Mouse (Mus musculus) lung, postnatal 4 days (tissue): ENCODE data around the gene Ece1.
"Not testable (repeated sequence)": the region's sequence is repeated elsewhere in the genome, so short reads cannot be mapped to it uniquely, and the experiment has no call there.

ENCODE experiments used
- DNase-seq, 2 experiments: peaks; one replicate each; pipeline ENCODE4 v3.0.0; 2021

Ece1 gene

DNA sequence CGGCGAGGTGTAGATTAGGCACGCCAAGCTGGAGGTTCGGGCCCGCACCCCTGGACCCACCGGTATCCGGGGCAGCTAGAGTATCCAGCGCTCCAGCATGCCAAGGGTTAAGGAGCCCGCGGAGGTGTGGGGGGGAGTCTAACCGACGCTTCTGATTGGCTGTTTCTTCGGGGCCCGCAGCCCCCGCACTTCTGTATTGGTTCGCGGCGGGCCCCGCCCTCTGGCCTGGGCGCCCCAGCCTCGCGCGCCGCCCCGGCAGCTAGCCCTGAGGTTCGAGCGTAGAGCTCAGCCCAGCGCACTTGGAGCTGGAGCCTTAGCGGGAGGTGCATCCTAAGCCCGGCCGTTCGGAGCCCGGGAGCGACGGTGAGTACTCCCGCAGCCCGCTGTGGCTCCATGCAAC, at the start of gene Ece1:
Ece1 (plus strand) TSS at position 219 of the 400 bp plus-strand sequence.
- peak; percentile 94 to 95 for DNase-seq

DNA sequence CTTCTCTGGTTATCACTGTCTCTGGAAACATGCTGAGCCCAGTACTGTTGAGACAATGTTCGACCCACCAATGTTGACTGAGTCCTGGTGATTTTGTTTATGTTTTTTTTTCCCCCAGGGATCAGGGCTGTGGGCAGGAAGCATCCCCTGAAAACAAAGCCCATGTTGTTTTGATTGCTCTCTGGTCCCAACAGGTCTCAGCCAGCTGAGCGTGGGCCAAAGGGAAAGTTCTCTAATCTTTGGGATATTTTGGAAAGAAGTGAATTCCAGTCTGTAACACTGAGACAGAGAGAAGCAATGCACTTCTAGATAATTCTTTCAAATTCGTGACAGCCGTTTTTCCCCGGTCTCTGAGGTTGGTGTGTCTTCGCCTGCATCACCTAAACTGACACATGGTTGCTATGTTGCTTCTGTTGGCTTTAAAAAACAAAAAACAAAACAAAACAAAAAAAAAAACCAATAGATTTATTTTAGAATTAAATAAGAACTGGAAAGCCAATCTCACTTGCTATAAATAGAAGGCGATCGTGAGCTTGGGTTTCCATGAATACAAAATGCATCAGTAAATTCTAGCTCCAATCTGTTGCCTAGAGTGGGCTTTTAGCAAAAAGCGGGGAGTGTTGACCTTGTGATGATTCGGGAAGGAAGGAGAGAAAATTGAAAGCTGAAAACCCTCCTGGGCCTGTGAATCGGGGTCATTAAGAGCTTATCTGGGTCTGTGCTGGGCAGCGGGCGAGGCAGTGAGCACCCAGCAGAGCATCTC, 48.9 kb upstream of the Ece1 start:
- no peak for DNase-seq

DNA sequence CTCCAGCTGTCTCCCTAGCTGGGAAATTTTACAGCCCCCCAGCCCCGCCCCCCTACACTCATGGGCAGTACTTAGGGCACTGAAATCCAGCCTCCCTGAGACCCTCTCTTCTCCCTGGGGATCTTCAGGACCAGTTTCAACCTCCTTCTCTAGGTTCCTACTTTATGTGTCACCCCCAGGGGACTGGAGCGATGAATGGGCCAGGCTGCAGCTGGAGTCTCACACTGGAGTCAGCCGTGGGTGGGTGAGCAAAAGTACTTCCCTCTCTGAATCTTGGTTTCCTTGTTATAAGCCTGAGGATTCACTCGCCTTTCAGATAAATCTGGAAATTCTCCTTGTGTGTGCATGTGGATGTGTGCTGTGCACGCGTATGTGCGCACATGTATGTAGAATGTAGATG, 47.9 kb upstream of the Ece1 start:
- DNase-seq: no peak

DNA sequence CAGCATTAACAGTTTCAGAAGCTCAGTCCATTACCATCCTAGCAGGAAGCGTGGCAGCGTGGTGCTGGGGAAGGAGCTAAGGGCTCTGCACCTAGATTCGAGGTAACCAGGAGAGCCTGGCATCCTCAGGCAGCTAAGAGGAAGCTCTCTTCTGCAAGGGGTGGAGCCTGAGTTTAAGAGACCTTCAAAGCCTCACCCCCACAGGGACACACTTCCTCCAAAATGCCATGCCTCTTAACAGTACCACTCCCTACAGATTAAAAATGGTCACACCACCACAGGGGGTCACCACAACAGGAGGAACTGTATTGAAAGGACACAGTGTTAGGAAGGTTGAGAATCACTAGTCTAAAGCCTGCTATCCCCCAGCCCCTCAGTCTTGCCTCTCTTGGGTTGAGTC, 46.6 kb upstream of the Ece1 start:
- DNase-seq: no peak

DNA sequence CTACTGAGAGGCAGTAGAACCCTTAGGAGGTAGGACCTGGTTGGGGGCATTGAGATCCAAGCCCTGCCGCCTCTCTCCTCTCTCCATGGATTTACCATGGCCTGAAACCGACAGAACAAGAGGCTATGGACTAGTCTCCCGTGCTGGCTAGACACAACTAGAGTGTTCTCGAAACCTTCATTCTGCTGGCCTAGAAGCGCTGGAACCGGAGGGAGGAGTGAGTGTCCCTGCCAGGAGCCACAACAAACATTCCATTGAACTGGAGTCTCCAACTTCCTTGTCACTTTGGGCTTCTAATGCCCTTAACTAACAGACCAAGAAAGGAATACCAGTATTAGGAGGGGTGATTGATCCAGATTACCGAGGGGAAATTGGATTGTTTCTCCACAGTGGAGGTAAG, 45.8 kb upstream of the Ece1 start:
- DNase-seq: no peak

DNA sequence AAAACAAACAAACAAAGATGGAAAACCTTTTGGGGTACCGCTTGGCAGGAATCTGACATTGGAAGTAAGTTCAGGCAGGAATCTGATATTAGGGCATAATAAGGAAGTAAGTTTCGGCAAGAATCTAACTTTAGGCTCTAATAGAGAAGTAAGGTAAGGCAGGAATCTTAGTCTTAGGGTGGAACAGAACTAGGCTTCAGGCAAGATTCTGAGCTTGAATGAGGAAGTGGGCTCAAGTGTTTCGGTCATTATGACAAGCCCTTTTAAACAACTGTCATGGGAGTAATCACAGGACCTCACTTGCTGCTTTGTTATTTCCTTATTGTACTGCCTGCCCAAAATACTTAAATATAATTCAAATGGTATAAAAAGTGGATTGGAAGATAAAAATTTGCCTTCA, 43.7 kb upstream of the Ece1 start:
- no peak for DNase-seq

DNA sequence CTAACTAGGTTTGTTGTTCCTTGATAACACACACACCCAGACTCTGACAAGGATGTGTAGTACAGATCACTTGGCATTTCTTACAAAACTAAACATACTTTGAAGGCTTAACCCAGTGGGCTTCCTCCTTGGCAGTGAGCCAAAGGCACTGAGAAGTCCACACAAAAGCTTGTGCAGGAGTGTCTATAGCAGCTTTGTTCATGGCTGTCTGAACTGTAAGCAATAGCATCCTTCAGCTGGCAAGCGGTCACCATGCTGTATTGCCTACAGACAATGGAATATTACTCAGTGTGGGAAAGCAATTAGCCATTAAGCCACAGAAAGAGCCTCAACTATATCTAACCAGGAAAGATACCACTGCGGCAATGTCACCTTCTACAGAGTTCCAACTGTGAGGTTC, 42.5 kb upstream of the Ece1 start:
- DNase-seq: peak; percentile 54 to 68

DNA sequence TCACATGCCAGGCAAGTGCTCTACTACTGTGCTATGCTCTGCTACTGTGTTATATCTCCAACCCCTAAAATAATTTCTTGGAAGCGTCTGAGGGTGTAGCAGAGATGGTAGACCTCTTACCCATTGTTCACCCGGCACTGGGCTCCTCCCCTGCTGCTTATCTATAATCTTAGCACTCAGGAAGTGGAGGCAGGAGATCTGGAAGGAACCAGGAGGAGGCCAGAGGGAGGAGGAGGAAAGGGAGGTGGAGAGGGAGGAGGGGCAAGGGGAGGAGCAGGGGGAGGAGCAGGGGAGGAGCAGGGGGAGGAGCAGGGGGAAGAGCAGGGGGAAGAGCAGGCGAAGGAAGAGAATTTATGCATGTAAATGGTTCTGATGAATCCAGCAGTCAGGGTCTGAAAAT, 41.3 kb upstream of the Ece1 start:
- DNase-seq: peak; percentile 20 to 37

DNA sequence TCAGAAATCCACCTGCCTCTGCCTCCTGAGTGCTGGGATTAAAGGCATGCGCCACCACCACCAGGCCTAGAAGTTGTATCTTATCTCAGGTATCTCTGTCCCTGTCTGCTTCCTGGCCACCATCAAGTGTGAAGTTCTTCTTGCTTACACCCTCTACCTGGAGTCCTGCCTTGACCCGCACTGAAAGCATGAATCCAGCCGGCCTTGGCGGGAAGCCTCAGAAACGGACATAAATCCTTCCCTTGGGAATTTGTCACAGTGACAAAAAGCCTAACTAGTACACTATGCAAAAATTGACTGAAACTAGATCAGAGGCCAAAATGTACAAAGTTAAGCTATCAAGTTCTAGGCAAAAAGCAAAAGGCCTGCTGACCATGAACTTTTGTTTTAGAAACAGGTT, 39.5 kb upstream of the Ece1 start:
- DNase-seq: no peak

DNA sequence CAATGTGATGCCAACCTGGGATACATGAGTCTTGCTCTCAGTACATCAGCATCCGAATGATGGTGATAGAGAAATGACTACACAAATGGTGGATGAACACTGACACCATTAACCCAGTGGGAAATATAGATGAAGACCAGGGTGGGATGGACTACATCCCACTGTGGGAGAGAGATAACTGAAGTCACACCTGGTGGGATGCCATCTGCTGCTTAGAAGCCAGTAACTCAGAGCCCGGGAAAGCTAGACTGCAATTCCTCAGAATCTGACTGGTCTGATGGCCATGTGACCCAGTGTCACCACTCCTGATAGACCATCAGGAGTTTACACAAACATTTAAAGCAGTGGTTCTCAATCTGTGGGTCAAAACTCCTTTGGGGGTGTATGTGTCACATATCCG, 38.5 kb upstream of the Ece1 start:
- no peak for DNase-seq

DNA sequence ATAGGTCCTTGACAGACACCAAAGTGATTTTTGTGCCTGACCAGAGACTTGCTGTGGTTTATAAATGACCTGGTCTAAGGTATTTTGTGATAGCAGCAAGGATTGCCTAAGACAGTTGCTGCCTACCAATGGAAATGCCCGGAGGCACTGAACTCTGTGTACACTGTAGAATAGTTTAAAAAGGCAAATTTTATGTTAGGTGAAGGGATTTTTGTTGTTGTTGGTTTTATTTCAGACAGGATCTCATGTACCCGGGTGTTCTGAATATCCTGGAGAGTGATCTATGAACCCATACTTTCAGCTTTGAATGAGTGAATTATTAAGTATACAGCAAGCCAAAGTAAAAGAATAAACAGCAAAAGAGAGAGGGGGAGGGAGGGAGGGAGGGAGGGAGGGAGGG, 37.2 kb upstream of the Ece1 start:
- DNase-seq: no peak

DNA sequence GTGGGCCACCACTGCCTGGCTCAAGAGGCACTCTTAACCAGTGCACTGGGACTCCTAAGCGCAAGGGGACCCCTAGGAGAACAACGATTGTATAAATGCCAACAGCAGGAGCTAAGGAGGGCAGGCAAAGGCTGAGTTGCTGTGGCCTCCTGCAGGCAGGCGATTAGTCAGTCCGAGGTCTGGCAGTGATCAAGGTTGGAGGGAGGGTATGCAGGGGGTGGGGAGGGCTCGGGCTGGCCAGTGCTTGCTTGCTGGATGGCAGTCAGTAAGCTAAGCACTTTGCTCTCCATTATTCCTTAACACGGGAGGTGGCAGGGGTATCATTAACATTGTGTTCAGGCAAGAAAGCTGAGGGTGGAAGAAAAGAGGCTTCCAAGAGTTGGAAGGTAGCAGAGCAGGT, 31.7 kb upstream of the Ece1 start:
- no peak for DNase-seq

DNA sequence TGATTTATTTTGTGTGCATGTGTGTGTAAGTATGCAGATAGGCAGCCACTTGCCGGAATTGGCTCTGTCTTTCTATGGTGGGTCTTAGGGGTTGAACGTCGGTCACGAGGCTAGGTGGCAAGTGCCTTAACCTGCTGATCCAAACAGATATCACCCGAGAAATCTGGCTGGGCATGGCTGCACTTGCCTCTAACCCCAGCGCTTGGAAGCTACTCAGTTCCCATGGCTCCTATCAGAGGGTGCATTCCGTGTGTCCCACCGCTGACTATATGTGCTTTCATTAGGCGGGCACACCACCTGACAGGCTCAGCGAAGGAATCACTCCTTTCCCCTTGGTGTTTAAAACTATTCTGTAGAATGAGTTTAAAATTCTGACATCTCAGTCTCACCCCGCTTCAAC, 30.4 kb upstream of the Ece1 start:
- no peak for DNase-seq

DNA sequence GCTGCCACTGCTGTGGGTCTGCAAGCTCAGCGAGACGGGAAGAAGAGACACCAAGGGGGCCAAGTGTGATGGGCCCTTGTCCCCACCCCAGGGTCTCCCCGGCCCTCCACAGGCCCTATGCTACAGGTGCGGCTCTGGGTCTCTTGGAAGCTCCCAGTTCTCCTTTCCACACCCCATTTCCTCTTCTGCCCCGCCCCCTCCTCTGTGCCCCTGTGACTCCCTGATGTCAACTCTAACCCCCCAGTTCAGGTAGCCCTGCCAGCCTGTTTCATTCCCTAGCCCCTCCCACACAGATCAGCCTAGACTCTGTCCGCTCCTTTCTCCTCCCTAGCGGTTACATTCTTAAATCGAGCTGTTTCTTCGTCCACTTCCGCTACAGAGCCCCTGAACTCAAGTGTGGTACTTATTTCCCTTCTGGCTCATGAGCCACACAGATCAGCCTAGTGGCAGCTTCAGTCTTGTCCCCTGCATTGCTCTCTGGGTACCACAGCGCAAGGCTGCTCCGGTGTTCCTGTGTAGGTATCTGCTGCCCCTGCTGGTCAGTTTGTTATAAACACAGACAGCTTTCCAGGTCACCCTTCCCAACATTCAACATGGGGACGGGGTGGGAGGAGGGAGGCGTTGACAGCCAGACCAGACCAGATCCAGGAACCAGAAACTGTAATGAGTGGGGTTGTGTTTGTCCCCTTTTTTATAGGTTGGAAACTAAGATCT, 26.3 kb upstream of the Ece1 start:
- DNase-seq: peak; percentile 69 to 84

DNA sequence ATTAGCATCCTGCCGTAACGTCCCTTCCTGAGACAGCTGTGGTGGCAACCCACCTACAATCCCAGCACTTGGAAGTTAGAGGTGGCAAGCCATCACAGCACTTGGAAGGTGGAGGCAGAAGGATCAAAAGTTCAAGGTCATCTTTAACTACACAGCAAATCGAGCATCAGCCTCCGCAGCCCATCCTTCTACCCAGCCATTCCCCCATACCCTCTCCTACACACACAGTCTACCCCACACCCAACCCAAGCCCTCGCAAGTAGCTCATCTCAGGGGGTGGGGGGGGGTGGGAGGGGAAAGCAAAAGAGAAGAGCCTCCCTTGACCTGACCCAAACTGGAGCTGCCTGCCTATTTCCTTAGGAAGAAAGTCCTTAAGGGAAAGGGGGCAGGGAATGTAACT, 25.3 kb upstream of the Ece1 start:
- DNase-seq: no peak

DNA sequence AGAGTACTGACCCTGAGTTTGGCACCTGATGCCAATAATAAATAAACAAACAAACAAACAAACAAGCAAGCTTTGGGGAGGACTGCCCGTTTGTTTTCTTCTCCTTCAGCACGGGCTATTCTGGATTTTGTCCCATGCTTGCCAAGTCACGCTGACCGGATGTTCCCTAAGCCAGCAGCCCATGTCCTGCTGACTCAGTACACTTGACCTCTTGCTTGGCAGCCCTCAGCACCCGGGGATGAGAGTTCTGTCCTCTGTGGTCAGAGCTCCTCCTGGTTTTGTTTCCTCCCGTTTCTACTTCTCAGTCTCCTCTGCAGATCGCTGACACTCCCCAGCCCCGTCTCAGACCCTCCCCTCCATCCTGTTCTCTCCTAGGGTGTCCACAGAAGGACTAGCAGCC, 24.2 kb upstream of the Ece1 start:
- DNase-seq: no peak

DNA sequence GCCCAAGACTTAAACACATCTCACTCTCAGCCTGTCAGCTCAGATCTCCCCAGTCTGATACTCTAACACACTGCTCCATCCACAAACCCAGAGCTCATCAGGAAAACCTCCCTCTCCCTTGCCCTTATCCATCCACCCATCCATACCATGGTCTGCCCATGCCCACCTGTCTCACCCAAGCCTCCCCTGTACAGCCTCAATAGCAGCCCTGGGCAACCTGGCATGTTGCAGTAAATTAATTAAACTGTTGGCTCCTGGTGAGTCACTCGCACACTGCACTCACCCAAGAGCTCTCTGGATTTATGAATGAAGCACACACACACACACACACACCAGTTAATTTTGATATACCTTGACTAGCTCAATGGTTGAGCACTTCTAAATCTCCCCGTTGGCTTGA, 23.2 kb upstream of the Ece1 start:
- DNase-seq: no peak

DNA sequence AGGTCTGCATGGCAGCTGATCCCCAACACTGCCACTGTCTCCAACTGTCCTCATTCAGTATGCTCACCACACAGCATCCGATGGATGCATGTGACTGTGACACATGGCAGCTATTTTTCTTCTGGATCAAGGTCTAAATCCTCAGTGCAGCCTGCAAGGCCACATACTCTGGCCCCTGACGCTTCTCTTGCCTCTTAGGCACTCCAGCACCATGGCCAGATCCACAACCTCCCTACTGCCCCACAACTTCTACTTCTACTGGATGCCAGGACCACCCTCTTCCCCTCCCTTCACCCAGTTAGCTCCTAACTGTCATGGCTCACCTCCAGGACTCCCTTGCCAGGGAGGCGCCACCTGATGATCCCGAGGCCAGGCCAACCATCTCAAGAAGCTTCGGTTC, 22.6 kb upstream of the Ece1 start:
- DNase-seq: no peak

DNA sequence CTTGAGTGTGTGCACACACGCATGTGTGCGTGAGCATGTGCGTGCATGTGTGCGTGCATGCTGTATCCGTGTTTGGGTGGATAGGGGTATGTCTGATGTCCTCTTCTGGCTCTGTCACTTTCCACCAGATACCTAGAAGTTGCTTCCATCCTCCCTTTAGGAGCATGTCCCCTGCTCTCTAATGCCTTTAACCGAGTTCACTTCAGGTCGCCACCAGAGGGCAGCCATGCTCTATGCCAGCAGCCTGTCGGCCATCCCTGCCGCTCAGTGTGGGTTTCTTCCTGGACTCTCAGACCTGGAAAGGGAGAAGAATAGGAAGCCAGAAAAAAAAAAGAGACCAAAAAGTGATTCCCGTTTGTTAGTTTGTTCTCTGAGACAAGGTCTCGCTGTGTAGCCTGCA, 17.4 kb upstream of the Ece1 start:
- DNase-seq: peak; percentile 73 to 82

DNA sequence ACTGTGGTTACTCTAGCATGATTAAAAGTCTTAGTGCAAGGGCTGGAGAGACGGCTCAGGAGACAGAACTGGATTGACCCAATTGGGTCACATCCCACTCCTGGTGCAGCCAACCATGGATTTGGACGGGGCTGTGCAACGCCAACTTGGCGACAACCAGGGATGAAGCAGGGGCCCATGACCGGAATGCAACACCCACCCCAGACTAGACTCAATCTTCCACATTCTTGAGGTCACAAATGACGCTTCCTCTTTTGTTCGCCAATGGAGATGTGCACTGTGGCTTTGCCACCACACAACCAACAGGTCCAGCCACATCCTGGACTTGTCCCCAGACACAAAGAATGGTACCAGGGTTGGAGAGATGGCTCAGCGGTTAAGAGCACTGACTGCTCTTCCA, 14.4 kb upstream of the Ece1 start:
- not testable (repeated sequence) for DNase-seq

DNA sequence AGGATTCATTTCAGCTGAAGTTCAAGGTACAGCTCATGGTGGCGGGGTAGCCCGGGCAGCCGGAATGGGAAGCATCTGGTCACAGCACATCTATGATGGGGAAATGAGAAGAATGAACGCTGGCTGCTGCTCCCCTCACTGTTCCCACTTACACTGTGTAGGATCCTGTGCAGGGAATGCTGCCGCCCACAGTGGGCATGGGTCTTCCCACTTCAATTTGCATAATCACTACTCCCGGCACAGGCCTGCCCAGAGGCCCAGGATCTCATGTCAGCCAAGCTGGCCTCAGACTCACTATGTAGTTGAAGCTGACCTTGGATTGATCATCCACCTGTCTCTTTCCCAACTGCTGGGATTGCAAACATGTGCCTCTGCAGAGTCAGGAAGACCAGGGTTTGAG, 11.9 kb upstream of the Ece1 start:
- no peak for DNase-seq

DNA sequence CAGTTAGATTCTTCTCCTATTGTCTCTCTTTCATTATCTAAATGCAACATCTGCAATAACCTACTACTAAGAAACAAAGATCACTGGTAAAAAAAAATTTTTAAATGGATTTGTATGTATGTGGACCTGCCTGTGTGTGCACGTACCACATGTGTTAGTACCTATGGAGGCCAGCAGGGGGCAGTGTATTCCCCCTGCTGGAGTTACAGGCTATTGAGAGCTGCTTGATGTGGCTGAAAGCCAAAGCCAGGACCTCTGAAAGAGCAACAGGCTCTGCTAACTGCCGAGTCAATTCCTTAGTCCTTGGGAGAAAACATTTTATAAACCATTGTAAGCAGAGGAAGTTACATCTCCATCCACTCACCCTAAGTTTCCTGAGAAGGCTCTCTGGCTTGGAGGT, 10.6 kb upstream of the Ece1 start:
- peak; percentile 75 to 79 for DNase-seq

DNA sequence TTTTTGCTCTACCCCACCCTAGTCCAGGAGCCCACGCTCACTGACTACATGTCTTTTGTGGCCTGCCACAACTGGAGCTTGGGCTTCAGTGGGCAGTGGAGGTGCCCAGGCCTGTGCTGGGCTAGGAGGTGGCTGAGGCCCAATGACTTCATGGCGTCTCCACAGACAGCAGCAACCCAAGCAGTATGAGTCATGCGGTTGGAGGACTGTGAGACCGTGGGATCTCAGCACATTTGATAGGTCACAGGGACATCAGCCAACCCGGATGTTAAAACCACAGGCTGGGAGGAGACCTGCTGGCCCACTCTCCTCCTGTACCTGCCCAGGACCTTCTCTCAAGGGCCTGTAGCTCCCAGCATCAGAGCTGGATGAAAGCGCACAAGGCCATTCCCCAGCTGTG, 8.2 kb upstream of the Ece1 start:
- DNase-seq: no peak

DNA sequence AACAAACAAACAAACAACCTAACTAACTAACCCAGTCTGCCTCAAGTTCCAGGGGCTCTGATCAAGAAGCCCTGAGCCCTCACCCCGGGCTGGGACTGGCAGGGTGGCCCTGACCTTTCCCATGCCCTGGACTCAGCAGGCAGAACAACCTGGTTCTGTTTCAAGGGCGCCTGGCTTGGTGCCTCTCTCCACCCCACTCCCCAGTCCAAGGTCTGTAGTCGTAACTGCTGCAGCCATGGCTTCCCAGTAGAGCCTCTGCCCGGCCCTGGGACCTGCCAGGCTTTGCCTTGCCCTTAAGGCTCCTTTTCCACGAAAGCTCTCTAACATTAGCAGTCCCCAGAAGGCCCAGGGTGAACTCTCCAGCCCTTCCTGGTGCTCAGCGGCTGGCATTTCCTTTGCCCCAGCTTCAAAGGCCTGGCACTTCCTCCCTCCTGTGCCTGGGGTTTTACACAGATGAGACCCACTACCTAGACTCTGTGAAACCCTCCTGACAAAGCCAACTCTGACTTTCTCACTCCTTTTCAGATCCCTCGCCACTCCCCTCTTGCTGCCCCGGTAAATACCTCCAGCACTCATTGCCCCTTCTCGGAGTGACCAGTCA, 6.2 kb upstream of the Ece1 start:
- DNase-seq: peak in 1 of 2 experiments; percentile 49
